Mouse (Mus musculus): ENCODE data around the gene Nt5c1a.
A peak's percentile ranks its signal among the peaks of the same experiment; 100 is the strongest.
"Not testable (repeated sequence)": the region's sequence is repeated elsewhere in the genome, so short reads cannot be mapped to it uniquely, and the experiment has no call there.

Gene Nt5c1a

GRCm38 (mm10) chr4:123201186-123202093 lies at the start of gene Nt5c1a:
TSS of gene Nt5c1a (plus strand) at chr4:123201504.
- DNase-seq, result peak; percentile 98

- no peak for DNase-seq
These were observed 49.3 kb upstream of the Nt5c1a start for GRCm38 (mm10) chr4:123152003-123152402.

- DNase-seq, result no peak
These were observed 48.3 kb upstream of the Nt5c1a start for GRCm38 (mm10) chr4:123152976-123153375.

GRCm38 (mm10) chr4:123155004-123155403 lies 46.3 kb upstream of the Nt5c1a start:
- no peak for DNase-seq

- DNase-seq, result no peak
These were observed 45.9 kb upstream of the Nt5c1a start for GRCm38 (mm10) chr4:123155427-123155826.

GRCm38 (mm10) chr4:123155840-123156239 lies 45.5 kb upstream of the Nt5c1a start:
- no peak for DNase-seq

GRCm38 (mm10) chr4:123160571-123160970 lies 40.7 kb upstream of the Nt5c1a start:
- DNase-seq, result no peak

GRCm38 (mm10) chr4:123161251-123161650 lies 40.1 kb upstream of the Nt5c1a start:
- DNase-seq, result not testable (repeated sequence)

GRCm38 (mm10) chr4:123162305-123162917 lies 38.9 kb upstream of the Nt5c1a start:
- peak; percentile 60 for DNase-seq

- DNase-seq, result no peak
These were observed 37.1 kb upstream of the Nt5c1a start for GRCm38 (mm10) chr4:123164157-123164556.

- DNase-seq, result no peak
These were observed 29.5 kb upstream of the Nt5c1a start for GRCm38 (mm10) chr4:123171811-123172210.

GRCm38 (mm10) chr4:123182328-123183238 lies 18.7 kb upstream of the Nt5c1a start, which contains the start of gene Hpcal4:
TSS of gene Hpcal4 (plus strand) at chr4:123183227.
- no peak for DNase-seq

GRCm38 (mm10) chr4:123183239-123184056 lies 17.9 kb upstream of the Nt5c1a start:
- peak; percentile 96 for DNase-seq

GRCm38 (mm10) chr4:123184816-123185215 lies 16.5 kb upstream of the Nt5c1a start:
- no peak for DNase-seq

- DNase-seq, result no peak
These were observed 9.0 kb upstream of the Nt5c1a start for GRCm38 (mm10) chr4:123192336-123192735.

- DNase-seq, result no peak
These were observed 7.5 kb upstream of the Nt5c1a start for GRCm38 (mm10) chr4:123193791-123194190.

- DNase-seq, result no peak
These were observed 4.6 kb upstream of the Nt5c1a start for GRCm38 (mm10) chr4:123196695-123197094.

- no peak for DNase-seq
These were observed 526 bp upstream of the Nt5c1a start for GRCm38 (mm10) chr4:123200771-123201185.

- DNase-seq, result no peak
These were observed 753 bp downstream of the Nt5c1a start for GRCm38 (mm10) chr4:123202094-123202420.

GRCm38 (mm10) chr4:123207337-123207736 lies 6.0 kb downstream of the Nt5c1a start:
- no peak for DNase-seq

- no peak for DNase-seq
These were observed 9.7 kb downstream of the Nt5c1a start for GRCm38 (mm10) chr4:123210996-123211395.

- no peak for DNase-seq
These were observed 10.1 kb downstream of the Nt5c1a start for GRCm38 (mm10) chr4:123211453-123211852.

Data from heart, adult 11 months (tissue).